ENCODE assay signal across 9 mouse cellular contexts in genomic region chr11:70520178-70520769, GRCm38 (mm10). TPM values are rescaled to one million over a fixed set of nuclear protein-coding genes. Genes with fewer than 3 reads are reported as not detected.
DNase-seq lines count a peak whose midpoint lies in the region; ATAC-seq lines count a peak whose summit lies in the region.
"Had no signal": no experiment of that assay in that cellular context is flagged by ENCODE, and none has a peak within 500 bp of the region (broad histone marks: within the 10 kb centered on the region; RNA-seq: fewer than 3 reads in every experiment).

No protein-coding gene starts in this region.

- no peaks in the 10 kb centered on the region; the same call in 1 of the 2 replicates for H3K27me3 ChIP-seq in kidney, embryonic 14.5 days (ENCODE audit: control insufficient read depth, insufficient read depth, low read length)
- H3K27me3 ChIP-seq in intestine, embryonic 16.5 days (replicated peaks; ENCODE audit: control insufficient read depth, insufficient read depth, low read length): no peaks in the 10 kb centered on the region
- H3K27me3 ChIP-seq: CH12.LX had no signal

- peak overlapping the region; percentile 71 for H3K27ac ChIP-seq in kidney, embryonic 14.5 days (ENCODE audit: low read depth, low read length)
- peak overlapping the region; percentile 83 for H3K27ac ChIP-seq in intestine, embryonic 16.5 days (ENCODE audit: low read length)

- 11% methylated on average over 41 of the region's 41 CpGs for WGBS in kidney, embryonic 14.5 days
- 11% methylated on average over 41 of the region's 41 CpGs for WGBS in intestine, embryonic 16.5 days

- peak overlapping the region; percentile 57 for H3K9ac ChIP-seq in kidney, embryonic 14.5 days (ENCODE audit: low read depth, low read length)
- peak overlapping the region; percentile 74 for H3K9ac ChIP-seq in intestine, embryonic 16.5 days (ENCODE audit: low read depth, low read length)

- H3K4me3 ChIP-seq in kidney, embryonic 14.5 days (ENCODE audit: low read length): peak overlapping the region; percentile 31
- peak overlapping the region; percentile 43 for H3K4me3 ChIP-seq in intestine, embryonic 16.5 days (ENCODE audit: low read length)

- H3K4me1 ChIP-seq in kidney, embryonic 14.5 days (ENCODE audit: control insufficient read depth, insufficient read depth, low read length): peaks cover 7% of the 10 kb centered on the region; the same call in 1 of the 2 replicates
- peaks cover 17% of the 10 kb centered on the region; the same call in 1 of the 2 replicates for H3K4me1 ChIP-seq in intestine, embryonic 16.5 days (ENCODE audit: control insufficient read depth, insufficient read depth, low read length)

- ATAC-seq in kidney, embryonic 14.5 days (ENCODE audit: low FRiP score, low TSS enrichment): peak; percentile 60
- peak; percentile 38 for ATAC-seq in intestine, embryonic 16.5 days

- peak overlapping the region; percentile 45 for H3K4me2 ChIP-seq in kidney, embryonic 14.5 days (replicated peaks; ENCODE audit: low read depth, low read length)
- H3K4me2 ChIP-seq in intestine, embryonic 16.5 days (ENCODE audit: low read depth, low read length): peak overlapping the region; percentile 49

- no peak for DNase-seq in kidney, adult 8-10 months
- DNase-seq in cerebellum, postnatal 25 days: peak; percentile 66 to 69
- peak; percentile 97 for DNase-seq in heart, adult 11 months
- DNase-seq in lung, postnatal 10 days: peak; percentile 69
- peak; percentile 66 for DNase-seq in testis, postnatal 10 days (ENCODE audit: low spot score)
- no peak for DNase-seq in thymus, postnatal 10 days (ENCODE audit: low spot score in 2 of 2)

- H3K9me3 ChIP-seq in kidney, embryonic 14.5 days (ENCODE audit: control insufficient read depth, low read length): no peaks in the 10 kb centered on the region
- H3K9me3 ChIP-seq in intestine, embryonic 16.5 days (ENCODE audit: control insufficient read depth, low read length): no peaks in the 10 kb centered on the region

- H3K36me3 ChIP-seq in kidney, embryonic 14.5 days (ENCODE audit: control insufficient read depth, insufficient read depth, low read length): no peaks in the 10 kb centered on the region
- H3K36me3 ChIP-seq in intestine, embryonic 16.5 days (ENCODE audit: control insufficient read depth, insufficient read depth, low read length): no peaks in the 10 kb centered on the region

RNA-seq across cellular contexts. Expression of gene Gltpd2, which starts 1.3 kb away (rescaled TPM):
- polyA plus RNA-seq in kidney, embryonic 14.5 days (2014; fragmentation: Nextera tagmentation; extraction: Ambion mirVana): 0.31 and 0.34 TPM in 2 replicates
- polyA plus RNA-seq in intestine, embryonic 16.5 days (2015; fragmentation: Nextera tagmentation; extraction: Ambion mirVana): 1.9 and 2.0 TPM in 2 replicates

RNA-seq across cellular contexts. Expression of gene Psmb6, which starts 4.9 kb away (rescaled TPM):
- polyA plus RNA-seq in kidney, embryonic 14.5 days (2014; fragmentation: Nextera tagmentation; extraction: Ambion mirVana): 823 and 914 TPM in 2 replicates
- polyA plus RNA-seq in intestine, embryonic 16.5 days (2015; fragmentation: Nextera tagmentation; extraction: Ambion mirVana): 626 and 669 TPM in 2 replicates

RNA-seq across cellular contexts. Expression of gene Vmo1, which starts 5.9 kb away (rescaled TPM):
- 0.41 and 0.57 TPM in 2 replicates for polyA plus RNA-seq in kidney, embryonic 14.5 days (2014; fragmentation: Nextera tagmentation; extraction: Ambion mirVana)
- polyA plus RNA-seq in intestine, embryonic 16.5 days (2015; fragmentation: Nextera tagmentation; extraction: Ambion mirVana): 0.28 and 0.71 TPM in 2 replicates

RNA-seq across cellular contexts. Expression of gene Gm40193, which starts 12.5 kb away (rescaled TPM):
- not detected in 2 replicates for polyA plus RNA-seq in kidney, embryonic 14.5 days (2014; fragmentation: Nextera tagmentation; extraction: Ambion mirVana)
- not detected in 2 replicates for polyA plus RNA-seq in intestine, embryonic 16.5 days (2015; fragmentation: Nextera tagmentation; extraction: Ambion mirVana)

RNA-seq across cellular contexts. Expression of gene Tm4sf5, which starts 15.2 kb away (rescaled TPM):
- 0.31 and 0.91 TPM in 2 replicates for polyA plus RNA-seq in kidney, embryonic 14.5 days (2014; fragmentation: Nextera tagmentation; extraction: Ambion mirVana)
- polyA plus RNA-seq in intestine, embryonic 16.5 days (2015; fragmentation: Nextera tagmentation; extraction: Ambion mirVana): 253 and 283 TPM in 2 replicates

Comparison
In these comparisons a context has a peak if more than half of its experiments do, and no peak if none do; other contexts are left out.
1. DNase-seq: peak in cerebellum, postnatal 25 days (2 of 2), heart, adult 11 months (single experiment), lung, postnatal 10 days (single experiment) and testis, postnatal 10 days (single experiment); none in kidney, adult 8-10 months (0 of 2) and thymus, postnatal 10 days (0 of 2).